Comparison of ENCODE assay signal across 8 mouse cellular contexts in genomic region chr9:56552766-56553165, GRCm38 (mm10).
DNase-seq lines count a peak whose midpoint lies in the region; ATAC-seq and TF ChIP-seq lines count a peak whose summit lies in the region.

No protein-coding gene starts in this region.

- H3K4me1 ChIP-seq in embryonic fibroblast, embryonic 13.5 days (ENCODE audit: control insufficient read depth, insufficient read depth, low read length) = peaks cover 12% of the 10 kb centered on the region
- peaks cover 41% of the 10 kb centered on the region for H3K4me1 ChIP-seq in heart, embryonic 13.5 days
- H3K4me1 ChIP-seq in liver, embryonic 13.5 days (replicated peaks) = peaks cover 11% of the 10 kb centered on the region
- peaks cover 6% of the 10 kb centered on the region; the same call in 1 of the 2 replicates for H3K4me1 ChIP-seq in stomach, embryonic 14.5 days (ENCODE audit: control insufficient read depth, insufficient read depth, low read length)

- peak; percentile 79 for TF ChIP-seq CTCF in embryonic fibroblast, embryonic 13.5 days (IDR thresholded peaks at IDR 0.05; ENCODE audit: borderline replicate concordance, insufficient read depth, low read length)

- 0% methylated on average over 1 of the region's 1 CpGs for WGBS in heart, embryonic 13.5 days
- 0% methylated on average over 1 of the region's 1 CpGs for WGBS in liver, embryonic 13.5 days (ENCODE audit: insufficient replicate concordance)
- WGBS in stomach, embryonic 14.5 days = 13% methylated on average over 1 of the region's 1 CpGs

- no peak for TF ChIP-seq POLR2A in embryonic fibroblast, embryonic 13.5 days (IDR thresholded peaks at IDR 0.05; ENCODE audit: low read depth, low read length)

- no peaks in the 10 kb centered on the region for H3K9me3 ChIP-seq in heart, embryonic 13.5 days
- no peaks in the 10 kb centered on the region for H3K9me3 ChIP-seq in liver, embryonic 13.5 days (replicated peaks)
- H3K9me3 ChIP-seq in stomach, embryonic 14.5 days (ENCODE audit: control insufficient read depth, low read depth, low read length) = no peaks in the 10 kb centered on the region

- no peaks in the 10 kb centered on the region for H3K36me3 ChIP-seq in heart, embryonic 13.5 days
- H3K36me3 ChIP-seq in liver, embryonic 13.5 days = no peaks in the 10 kb centered on the region
- no peaks in the 10 kb centered on the region for H3K36me3 ChIP-seq in stomach, embryonic 14.5 days (ENCODE audit: control insufficient read depth, insufficient read depth, low read length)

- H3K27ac ChIP-seq in embryonic fibroblast, embryonic 13.5 days (ENCODE audit: insufficient read depth, low read length) = peak overlapping the region; percentile 70
- H3K27ac ChIP-seq in heart, embryonic 13.5 days (replicated peaks) = peak overlapping the region; percentile 20; the same call in 1 of the 2 replicates
- no peak overlapping the region for H3K27ac ChIP-seq in liver, embryonic 13.5 days
- peak overlapping the region; percentile 27; the same call in 1 of the 2 replicates for H3K27ac ChIP-seq in stomach, embryonic 14.5 days (ENCODE audit: low read length)

- H3K4me3 ChIP-seq in embryonic fibroblast, embryonic 13.5 days (ENCODE audit: insufficient read depth, low read length) = no peak overlapping the region
- no peak overlapping the region for H3K4me3 ChIP-seq in heart, embryonic 13.5 days
- no peak overlapping the region for H3K4me3 ChIP-seq in liver, embryonic 13.5 days (replicated peaks)
- H3K4me3 ChIP-seq in stomach, embryonic 14.5 days (ENCODE audit: low read depth, low read length) = no peak overlapping the region

- H3K4me2 ChIP-seq in heart, embryonic 13.5 days = no peak overlapping the region
- H3K4me2 ChIP-seq in liver, embryonic 13.5 days = no peak overlapping the region
- H3K4me2 ChIP-seq in stomach, embryonic 14.5 days (replicated peaks; ENCODE audit: low read depth, low read length) = no peak overlapping the region

- peak; percentile 96 for DNase-seq in 416B (ENCODE audit: low read depth)
- peak; percentile 68 to 69 for DNase-seq in adrenal gland, postnatal 4 days (ENCODE audit: low spot score in 2 of 2)
- DNase-seq in kidney, postnatal 10 days = peak; percentile 92
- peak; percentile 21 for DNase-seq in liver, embryonic 13.5 days
- DNase-seq in natural killer cell, adult 2 months (ENCODE audit: low spot score in 2 of 2) = peak; percentile 70 to 77

- no peaks in the 10 kb centered on the region for H3K27me3 ChIP-seq in heart, embryonic 13.5 days (replicated peaks)
- H3K27me3 ChIP-seq in liver, embryonic 13.5 days = no peaks in the 10 kb centered on the region
- H3K27me3 ChIP-seq in stomach, embryonic 14.5 days (ENCODE audit: control insufficient read depth, insufficient read depth, low read length) = no peaks in the 10 kb centered on the region

- 0 out of 2 replicates have a peak, but pooled peaks have one; percentile 44 for ATAC-seq in heart, embryonic 13.5 days (ENCODE audit: extremely low read depth, insufficient number of reproducible peaks, low FRiP score, low TSS enrichment)
- ATAC-seq in liver, embryonic 13.5 days (ENCODE audit: low read depth) = peak; percentile 49; the same call in 1 of the 2 replicates
- peak; percentile 61; the same call in 1 of the 2 replicates for ATAC-seq in stomach, embryonic 14.5 days (ENCODE audit: insufficient number of reproducible peaks, insufficient read depth, low FRiP score, low read depth)

- H3K9ac ChIP-seq in heart, embryonic 13.5 days = no peak overlapping the region
- no peak overlapping the region for H3K9ac ChIP-seq in liver, embryonic 13.5 days
- no peak overlapping the region for H3K9ac ChIP-seq in stomach, embryonic 14.5 days (replicated peaks; ENCODE audit: low read depth, low read length)

Comparison
In these comparisons a context has a peak if more than half of its experiments do, and no peak if none do; other contexts are left out.
1. DNase-seq: peak in every context shown above with its lines; median percentile 96 in 416B; 92 in kidney, postnatal 10 days; 74 in natural killer cell, adult 2 months; 68 in adrenal gland, postnatal 4 days; 21 in liver, embryonic 13.5 days.